Mouse (Mus musculus): ENCODE results near the gene Trappc5. TPM values are rescaled to one million over a fixed set of nuclear protein-coding genes. Genes with fewer than 3 reads are reported as not detected.

Gene Trappc5
- total RNA-seq, 2 experiments from 2014 or later: 16.3 to 16.8 TPM

GRCm38 (mm10) chr8:3720551-3720950, 44.5 kb downstream of the Trappc5 start, which contains the start of gene Clec4g:
Gene Clec4g (minus strand): TSS chr8:3720651.
- DNase-seq: no peak
- intact Hi-C loops (cut with DNase I): no loop called here

- intact Hi-C loops (cut with DNase I): no loop called here
- DNase-seq: no peak
Observed at GRCm38 (mm10) chr8:3721041-3721440, 44.9 kb downstream of the Trappc5 start.

Other genes starting within 250 kb of the Trappc5 start
- 1 to 10 TPM; 2.4 to 3.5 TPM for gene Pex11g, start 208.6 kb upstream of the Trappc5 start, total RNA-seq (2021)
- gene Tex45, start 205.4 kb upstream of the Trappc5 start, total RNA-seq (2021): under 1 TPM in 1 of 2 experiments, not detected in 1; 0.15 TPM
- 10 to 100 TPM; 28.8 to 29.1 TPM for gene Zfp358, start 183.2 kb upstream of the Trappc5 start, total RNA-seq (2021)
- 10 to 100 TPM; 21.3 to 23.0 TPM for gene Mcoln1, start 175.8 kb upstream of the Trappc5 start, total RNA-seq (2021)
- gene Pnpla6, start 160.9 kb upstream of the Trappc5 start, total RNA-seq (2021): 10 to 100 TPM in 1 of 2 experiments, 1 to 10 TPM in 1; 8.4 to 10.4 TPM
- gene C330021F23Rik, start 108.3 kb upstream of the Trappc5 start, total RNA-seq (2021): not detected
- gene Camsap3, start 89.0 kb upstream of the Trappc5 start, total RNA-seq (2021): under 1 TPM; 0.36 to 0.54 TPM
- 10 to 100 TPM in 1 of 2 experiments, 1 to 10 TPM in 1; 10.0 to 10.8 TPM for gene Xab2, start 55.0 kb upstream of the Trappc5 start, total RNA-seq (2021)
- 10 to 100 TPM; 73.8 to 77.0 TPM for gene Pet100, start 54.8 kb upstream of the Trappc5 start, total RNA-seq (2021)
- not detected for gene Pcp2, start 50.8 kb upstream of the Trappc5 start, total RNA-seq (2021)
- 1 to 10 TPM; 2.4 to 3.0 TPM for gene Stxbp2, start 45.3 kb upstream of the Trappc5 start, total RNA-seq (2021)
- gene Retn, start 20.5 kb upstream of the Trappc5 start, total RNA-seq (2021): 1 to 10 TPM; 2.0 to 2.3 TPM
- not detected for gene Mcemp1, start 10.5 kb upstream of the Trappc5 start, total RNA-seq (2021)
- gene Fcor, start 3.9 kb upstream of the Trappc5 start, total RNA-seq (2021): not detected
- gene Fcer2a, start 17.9 kb downstream of the Trappc5 start, total RNA-seq (2021): not detected
- gene Clec4g, start 44.4 kb downstream of the Trappc5 start, total RNA-seq (2021): not detected
- gene Cd209a, start 72.7 kb downstream of the Trappc5 start, total RNA-seq (2021): under 1 TPM; 0.22 to 0.31 TPM
- not detected for gene Cd209e, start 178.0 kb downstream of the Trappc5 start, total RNA-seq (2021)
- gene Cd209d, start 202.3 kb downstream of the Trappc5 start, total RNA-seq (2021): under 1 TPM; 0.47 to 0.59 TPM

All from gastrocnemius, postnatal 36 days (tissue).